Mouse (Mus musculus) midbrain, embryonic 12.5 days (tissue): ENCODE measurements around the gene Shisa8. TPM values are rescaled to one million over a fixed set of nuclear protein-coding genes. Genes with fewer than 3 reads are reported as not detected.

Source experiments
- ATAC-seq: fragments of 200-750 bp; cut with Nextera tagmentation; 2 replicates; pipeline ENCODE4 v1.8.0; 2017; ENCODE audit warnings: low read depth, moderate TSS enrichment, moderate library complexity; ENCODE audit not compliant: low FRiP score
- H3K27ac ChIP-seq: fragments of 300-500 bp; sonication (generic); replicated peaks from 2 replicates; pipeline ENCODE4 v1.5.1; 2016; ENCODE audit warnings: mild to moderate bottlenecking
- H3K27me3 ChIP-seq: fragments of 300-500 bp; sonication (generic); 2 replicates; pipeline ENCODE4 v1.6.1; 2016; ENCODE audit warnings: mild to moderate bottlenecking
- H3K36me3 ChIP-seq: fragments of 300-500 bp; sonication (generic); 2 replicates; pipeline ENCODE4 v1.6.1; 2016
- H3K4me1 ChIP-seq: fragments of 300-500 bp; sonication (generic); 2 replicates; pipeline ENCODE4 v1.6.1; 2016
- H3K4me2 ChIP-seq: fragments of 300-500 bp; sonication (generic); replicated peaks from 2 replicates; pipeline ENCODE4 v1.6.1; 2016; ENCODE audit warnings: mild to moderate bottlenecking, moderate library complexity
- H3K4me3 ChIP-seq: fragments of 300-500 bp; sonication (generic); 2 replicates; pipeline ENCODE4 v1.5.1; 2016; ENCODE audit warnings: mild to moderate bottlenecking
- H3K9ac ChIP-seq: fragments of 300-500 bp; sonication (generic); replicated peaks from 2 replicates; pipeline ENCODE4 v1.6.1; 2016; ENCODE audit warnings: mild to moderate bottlenecking, moderate library complexity
- H3K9me3 ChIP-seq: fragments of 300-500 bp; sonication (generic); 2 replicates; pipeline ENCODE4 v1.6.1; 2016; ENCODE audit warnings: mild to moderate bottlenecking
- WGBS: fragments of 180-500 bp; shearing (Covaris S2); methylation state at CpG from one replicate; pipeline ENCODE4 v1.1.7; 2016; 5-methylcytosine and 5-hydroxymethylcytosine counted together
- polyA plus RNA-seq: library from polyadenylated mRNA; unstranded; fragments of >200 nt; fragmentation: Nextera tagmentation; extraction: Ambion mirVana; gene quantifications from 2 replicates; pipeline ENCODE4 v1.2.1, GENCODE M21; 2016

Gene Shisa8
- polyA plus RNA-seq, 1 experiment from 2014 or later: 0.80 TPM

- H3K9me3 ChIP-seq: no peaks in the 10 kb centered on the region
- no peak overlapping the region for H3K4me3 ChIP-seq
- peaks cover 42% of the 10 kb centered on the region for H3K4me1 ChIP-seq
- H3K27me3 ChIP-seq: no peaks in the 10 kb centered on the region
- H3K9ac ChIP-seq: 0 out of 2 replicates have a peak overlapping the region, but pooled peaks have one; percentile 34
- no peak overlapping the region for H3K4me2 ChIP-seq
- WGBS: 54% methylated on average over 8 of the region's 8 CpGs
- ATAC-seq: no peak
- no peak overlapping the region for H3K27ac ChIP-seq
- peaks cover 10% of the 10 kb centered on the region for H3K36me3 ChIP-seq
These were observed 47.0 kb downstream of the Shisa8 start for GRCm38 (mm10) chr15:82165332-82166239.

GRCm38 (mm10) chr15:82164496-82164895 is 48.1 kb downstream of the Shisa8 start:
- Histone ChIP-seq H3K4me3 (no peak overlapping the region), H3K9me3 (no peaks in the 10 kb centered on the region), H3K9ac (0 out of 2 replicates have a peak overlapping the region, but pooled peaks have one; percentile 1), H3K36me3 (no peaks in the 10 kb centered on the region; the same call in 1 of the 2 replicates), H3K27me3 (no peaks in the 10 kb centered on the region), H3K4me1 (peaks cover 53% of the 10 kb centered on the region), H3K4me2 (no peak overlapping the region), H3K27ac (no peak overlapping the region)
- WGBS: 88% methylated on average over 7 of the region's 7 CpGs
- ATAC-seq: no peak

GRCm38 (mm10) chr15:82164061-82164399 is 48.6 kb downstream of the Shisa8 start:
- no peak for ATAC-seq
- no peaks in the 10 kb centered on the region for H3K36me3 ChIP-seq
- H3K4me2 ChIP-seq: no peak overlapping the region
- no peak overlapping the region for H3K9ac ChIP-seq
- no peak overlapping the region for H3K4me3 ChIP-seq
- H3K27me3 ChIP-seq: no peaks in the 10 kb centered on the region
- no peaks in the 10 kb centered on the region for H3K9me3 ChIP-seq
- H3K27ac ChIP-seq: peak overlapping the region; percentile 49; the same call in 1 of the 2 replicates
- peaks cover 58% of the 10 kb centered on the region for H3K4me1 ChIP-seq
- WGBS: 55% methylated on average over 4 of the region's 4 CpGs

DNA sequence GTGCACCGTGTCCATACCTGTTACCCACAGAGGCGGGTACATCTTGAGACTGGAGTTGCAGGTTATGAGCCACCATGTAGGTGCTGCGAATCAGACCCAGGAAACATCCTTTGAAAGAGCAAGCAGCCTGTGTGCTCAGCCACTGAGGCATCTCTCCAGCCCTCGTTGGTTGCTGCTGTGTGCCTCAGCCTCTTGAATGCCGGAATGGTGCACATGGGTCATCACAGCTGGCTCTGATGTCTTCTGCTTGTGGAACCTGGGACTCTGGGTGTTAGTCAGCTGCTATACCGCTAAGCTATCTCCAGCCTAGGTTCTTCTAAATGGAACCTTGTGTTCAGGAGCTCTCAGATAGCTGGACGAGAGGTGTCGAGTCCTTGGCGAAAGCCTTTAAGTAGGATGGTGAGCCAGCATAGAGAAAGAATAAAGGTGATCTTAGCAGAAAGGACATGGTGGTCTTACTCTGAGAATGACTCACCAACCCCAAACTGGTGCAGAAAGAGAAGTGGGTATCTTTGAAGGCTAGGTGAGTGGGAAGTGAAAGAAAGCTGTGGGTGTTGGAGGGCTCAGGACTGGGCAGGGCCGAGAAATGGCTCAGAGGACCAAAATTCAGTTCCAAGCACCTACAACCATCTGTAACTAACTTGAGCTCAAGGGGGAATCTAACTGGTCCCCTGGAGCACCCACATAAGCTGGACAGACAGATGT is 49.1 kb downstream of the Shisa8 start:
- Histone ChIP-seq H3K27ac (peak overlapping the region; percentile 49), H3K4me2 (no peak overlapping the region), H3K27me3 (no peaks in the 10 kb centered on the region), H3K9me3 (no peaks in the 10 kb centered on the region), H3K9ac (no peak overlapping the region), H3K4me1 (peaks cover 63% of the 10 kb centered on the region), H3K4me3 (no peak overlapping the region), H3K36me3 (no peaks in the 10 kb centered on the region)
- no peak for ATAC-seq
- WGBS: 88% methylated on average over 10 of the region's 10 CpGs

DNA sequence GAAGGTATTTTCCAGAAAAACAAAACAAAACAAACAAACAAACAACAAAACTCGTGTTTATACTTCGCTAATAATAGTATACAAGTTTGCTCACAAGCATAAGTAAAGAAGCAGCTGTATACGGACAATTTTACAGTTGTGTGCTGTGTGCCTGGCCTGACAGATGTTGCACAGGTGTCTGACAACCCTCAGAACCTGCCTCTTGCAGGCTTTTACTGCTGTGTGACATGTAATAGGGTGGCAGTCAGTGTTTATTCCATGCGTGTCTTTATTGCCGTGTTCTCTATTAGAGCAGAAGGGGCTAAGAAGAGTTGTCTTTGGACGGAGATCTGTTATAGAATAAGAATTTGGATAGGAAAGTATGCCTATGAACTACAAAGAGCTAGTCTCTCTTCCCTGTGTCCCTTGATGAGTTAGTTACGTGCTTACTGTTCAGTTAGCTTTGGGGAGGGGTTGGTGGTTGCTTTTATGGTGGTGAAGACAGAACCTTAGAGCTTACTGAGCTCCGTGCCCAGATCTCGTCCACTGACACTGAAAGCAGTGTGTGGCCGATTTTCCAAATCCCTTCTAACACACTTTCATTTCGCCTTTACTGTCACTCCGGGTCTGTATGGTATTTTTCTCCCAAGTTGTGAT is 50.5 kb downstream of the Shisa8 start:
- Histone ChIP-seq H3K9ac (no peak overlapping the region), H3K27me3 (no peaks in the 10 kb centered on the region), H3K27ac (no peak overlapping the region), H3K9me3 (no peaks in the 10 kb centered on the region), H3K4me3 (no peak overlapping the region), H3K4me2 (no peak overlapping the region), H3K36me3 (no peaks in the 10 kb centered on the region), H3K4me1 (peaks cover 67% of the 10 kb centered on the region)
- no peak for ATAC-seq
- WGBS: 88% methylated on average over 12 of the region's 12 CpGs

DNA sequence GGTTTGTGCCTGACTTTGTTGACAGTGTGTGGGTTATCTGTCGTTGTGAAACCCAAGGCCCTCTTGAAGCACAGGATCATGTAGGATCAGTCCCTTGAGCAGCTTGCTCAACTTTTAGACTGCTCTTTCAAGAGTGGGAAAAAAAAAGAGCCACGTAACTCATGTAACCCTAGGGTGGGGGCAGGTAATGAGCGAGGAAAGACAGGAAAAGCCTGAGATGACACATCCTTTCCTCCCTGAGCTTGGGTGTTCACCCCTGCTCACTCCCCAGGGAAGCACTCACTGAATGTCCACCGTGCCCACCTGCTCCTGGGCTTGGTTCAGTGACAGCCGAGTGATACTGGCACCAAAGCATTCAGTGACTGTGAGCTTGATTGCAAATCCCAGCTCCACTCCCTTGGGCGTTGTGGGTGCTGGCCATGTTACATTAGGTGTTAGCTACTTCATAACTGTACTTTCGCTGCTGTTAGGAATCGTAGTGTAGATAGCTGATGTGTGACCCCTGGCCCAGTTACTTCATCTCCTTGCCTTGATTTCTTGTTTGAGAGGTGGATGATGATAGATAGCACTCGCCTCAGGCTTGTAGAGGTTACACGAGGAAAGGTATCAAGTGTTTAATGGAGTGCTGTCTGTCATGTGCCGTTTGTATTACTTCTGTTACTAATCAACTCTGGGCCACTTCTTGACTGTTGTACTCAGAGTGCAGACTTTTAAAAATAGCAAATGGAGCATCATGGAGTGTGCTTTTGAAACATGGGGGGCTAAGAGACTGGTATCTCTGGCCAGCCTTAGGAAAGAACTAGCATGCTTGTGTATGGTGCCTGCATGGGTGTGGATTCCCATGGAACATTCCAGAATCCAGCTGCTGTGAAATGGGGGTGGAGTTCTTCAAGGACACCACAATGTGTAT is 51.6 kb downstream of the Shisa8 start:
- peaks cover 57% of the 10 kb centered on the region for H3K4me1 ChIP-seq
- no peak overlapping the region for H3K4me2 ChIP-seq
- no peaks in the 10 kb centered on the region for H3K27me3 ChIP-seq
- no peak overlapping the region for H3K4me3 ChIP-seq
- H3K9ac ChIP-seq: no peak overlapping the region
- no peak for ATAC-seq
- H3K9me3 ChIP-seq: no peaks in the 10 kb centered on the region
- WGBS: 86% methylated on average over 11 of the region's 11 CpGs
- no peaks in the 10 kb centered on the region for H3K36me3 ChIP-seq
- peak overlapping the region; percentile 8; the same call in 1 of the 2 replicates for H3K27ac ChIP-seq

DNA sequence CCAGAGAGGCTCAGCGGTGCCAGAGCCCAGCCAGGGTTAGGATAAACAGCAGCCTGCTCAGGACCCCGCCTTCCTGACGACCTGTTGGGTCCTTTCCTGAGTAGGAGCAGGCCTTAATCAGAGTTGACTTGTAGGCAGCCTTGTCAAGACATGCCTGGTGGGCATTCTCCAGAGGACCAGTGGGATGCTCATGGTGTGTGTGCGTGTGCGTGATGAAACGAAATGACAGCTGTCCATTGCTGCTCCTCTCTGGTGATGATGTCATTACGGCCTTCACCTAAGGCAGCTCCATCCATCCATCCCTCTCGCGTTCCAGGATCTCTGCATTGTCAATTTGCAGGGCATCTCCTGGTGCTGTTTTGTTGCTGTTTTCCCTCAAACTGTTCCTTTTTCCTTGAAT is 53.1 kb downstream of the Shisa8 start:
- ATAC-seq: no peak
- 89% methylated on average over 9 of the region's 9 CpGs for WGBS
- H3K4me1 ChIP-seq: peaks cover 55% of the 10 kb centered on the region
- no peaks in the 10 kb centered on the region for H3K9me3 ChIP-seq
- no peak overlapping the region for H3K9ac ChIP-seq
- no peaks in the 10 kb centered on the region for H3K36me3 ChIP-seq
- no peaks in the 10 kb centered on the region for H3K27me3 ChIP-seq
- H3K4me2 ChIP-seq: no peak overlapping the region
- no peak overlapping the region for H3K27ac ChIP-seq
- H3K4me3 ChIP-seq: no peak overlapping the region

DNA sequence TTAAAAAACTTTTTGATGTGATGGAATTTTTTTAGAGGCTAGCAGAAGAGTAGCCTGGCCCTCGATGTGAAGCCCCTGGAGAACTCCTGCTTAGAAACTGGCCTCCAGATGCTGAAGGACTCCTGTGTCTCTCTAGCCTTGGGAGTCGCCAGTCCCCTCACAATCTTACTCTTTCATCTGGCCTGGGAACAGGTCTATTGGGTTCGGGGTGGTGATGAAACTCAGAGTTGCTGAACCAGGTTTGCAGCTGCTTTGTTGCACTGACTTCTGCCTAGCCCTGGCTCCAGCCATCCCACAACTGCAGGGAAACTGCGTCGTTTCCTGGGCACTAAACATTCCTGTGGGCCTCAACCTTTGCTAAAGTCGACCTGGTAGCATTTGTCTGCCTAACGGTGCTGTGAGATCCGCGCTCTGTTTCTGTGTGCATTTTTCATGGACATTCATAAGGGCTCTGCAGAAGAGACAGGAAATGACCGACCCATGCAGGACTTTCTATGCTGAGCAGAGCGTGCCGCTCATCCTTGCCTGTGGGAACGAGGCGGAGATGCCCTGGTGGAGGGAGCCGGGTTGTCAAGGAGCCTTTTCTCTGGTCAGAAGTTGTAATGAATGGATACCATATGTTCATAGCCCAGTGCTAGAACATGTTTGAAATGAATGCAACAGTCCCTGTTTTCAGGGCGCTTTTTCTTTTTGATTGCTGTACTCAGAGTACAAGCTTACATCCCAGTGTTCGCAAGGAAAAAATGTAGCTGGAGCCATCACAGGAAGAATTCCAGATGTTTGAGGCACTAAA is 54.2 kb downstream of the Shisa8 start:
- Histone ChIP-seq H3K27ac (no peak overlapping the region), H3K9me3 (no peaks in the 10 kb centered on the region), H3K9ac (no peak overlapping the region), H3K4me1 (peaks cover 56% of the 10 kb centered on the region), H3K36me3 (no peaks in the 10 kb centered on the region), H3K4me2 (no peak overlapping the region), H3K27me3 (no peaks in the 10 kb centered on the region), H3K4me3 (no peak overlapping the region)
- 77% methylated on average over 17 of the region's 17 CpGs for WGBS
- ATAC-seq: no peak

- Histone ChIP-seq H3K9me3 (no peaks in the 10 kb centered on the region), H3K27me3 (no peaks in the 10 kb centered on the region), H3K9ac (no peak overlapping the region), H3K36me3 (no peaks in the 10 kb centered on the region), H3K4me3 (no peak overlapping the region), H3K4me2 (no peak overlapping the region), H3K27ac (no peak overlapping the region), H3K4me1 (peaks cover 58% of the 10 kb centered on the region)
- ATAC-seq: no peak
- 89% methylated on average over 10 of the region's 10 CpGs for WGBS
These were observed 55.7 kb downstream of the Shisa8 start for GRCm38 (mm10) chr15:82156902-82157301.

GRCm38 (mm10) chr15:82156298-82156697 is 56.3 kb downstream of the Shisa8 start:
- H3K27me3 ChIP-seq: no peaks in the 10 kb centered on the region
- no peak overlapping the region for H3K27ac ChIP-seq
- no peak for ATAC-seq
- WGBS: 89% methylated on average over 6 of the region's 6 CpGs
- H3K9me3 ChIP-seq: no peaks in the 10 kb centered on the region
- H3K36me3 ChIP-seq: 0 out of 2 replicates have a peak, but pooled peaks cover 4% of the 10 kb centered on the region
- H3K4me2 ChIP-seq: no peak overlapping the region
- H3K4me3 ChIP-seq: no peak overlapping the region
- no peak overlapping the region for H3K9ac ChIP-seq
- peaks cover 61% of the 10 kb centered on the region for H3K4me1 ChIP-seq
